Mouse (Mus musculus) neutrophil, adult 5-6 weeks (primary cell): ENCODE measurements at regions not wholly inside any gene's neighbourhood (a gene's known extent, or its start where the extent isn't known, plus 50 kb on each side); places are given as distances from the start of the nearest gene placed in this dataset.

Source experiments
- ATAC-seq: fragments of 151-379, 151-347 bp; 2 replicates; pipeline ENCODE4 v1.8.0; 2017; ENCODE audit warnings: mild to moderate bottlenecking, moderate TSS enrichment; ENCODE audit not compliant: insufficient number of reproducible peaks, poor library complexity, low FRiP score, severe bottlenecking; ENCODE audit errors: extremely low read depth

DNA sequence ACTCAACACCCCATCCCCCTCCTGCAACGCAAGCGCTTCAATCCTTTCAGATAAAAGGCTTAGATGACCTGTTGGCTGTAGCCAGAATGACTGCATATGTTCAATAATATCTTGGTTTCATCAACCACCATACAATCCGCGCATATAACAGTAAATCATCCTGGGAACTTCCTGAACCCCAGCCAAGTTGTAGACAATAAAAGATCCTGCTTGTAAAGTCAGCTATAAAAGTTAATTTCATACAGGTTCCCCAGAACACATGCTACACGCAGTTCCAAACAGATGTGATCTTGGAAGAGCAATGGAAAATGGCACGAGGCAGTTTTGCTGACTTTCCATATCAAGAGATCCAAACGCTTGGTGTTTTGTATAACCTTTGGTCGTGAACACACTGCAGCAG lies 342.5 kb upstream of the Jarid2 start:
- ATAC-seq, result no peak

DNA sequence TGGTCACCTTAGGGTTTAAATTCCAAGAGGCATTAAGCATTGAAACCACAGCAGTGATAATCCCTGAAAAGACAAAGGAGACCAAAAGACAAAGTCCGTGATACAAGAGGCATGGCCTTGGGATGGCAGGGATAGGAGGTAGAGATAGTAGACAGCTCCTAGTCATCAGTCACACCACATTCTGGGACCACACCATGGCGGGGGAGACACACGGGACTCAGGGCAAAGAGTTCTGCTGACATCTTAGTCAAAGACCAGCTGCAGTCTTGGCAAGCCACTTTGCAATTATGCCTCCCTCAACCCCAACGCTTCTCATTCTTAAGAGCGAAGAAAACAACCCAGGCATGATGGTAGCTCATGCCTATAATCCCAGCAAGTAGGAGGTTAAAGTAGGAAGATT lies 339.6 kb upstream of the Jarid2 start:
- ATAC-seq, result no peak

DNA sequence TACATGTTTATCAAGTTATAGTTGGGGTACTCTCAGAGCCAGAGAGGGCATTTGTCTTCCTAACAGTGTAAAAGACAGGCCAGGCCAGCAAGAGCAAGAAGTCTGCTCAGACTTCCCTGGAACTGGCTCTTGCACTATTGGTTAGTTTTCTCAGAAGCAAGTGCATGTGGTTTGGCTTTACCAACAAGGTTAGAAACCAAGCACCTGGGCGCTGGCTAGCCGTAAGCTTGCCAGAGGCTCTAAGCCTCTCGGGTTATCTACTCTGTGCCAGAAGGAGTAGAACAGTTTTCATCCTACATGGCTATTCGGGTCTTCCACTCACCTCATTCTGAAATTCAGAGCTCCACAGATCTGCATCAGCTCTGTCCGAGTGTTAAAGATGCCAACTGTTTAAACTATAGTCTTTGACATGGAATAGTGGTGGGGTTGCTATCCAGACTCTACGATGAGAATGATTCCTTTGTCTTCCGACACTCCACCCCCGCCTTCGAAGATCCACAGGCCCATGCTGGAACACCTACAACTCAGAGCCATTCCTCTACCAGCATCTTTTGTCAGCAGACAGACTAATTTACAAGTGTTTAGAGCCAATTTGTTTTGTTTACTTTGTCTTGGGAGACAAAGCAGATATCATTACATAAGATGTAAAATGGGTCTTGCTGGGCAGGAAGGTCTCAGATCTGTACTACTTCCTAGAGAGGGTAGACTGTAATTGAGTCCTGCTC lies 338.4 kb upstream of the Jarid2 start:
- ATAC-seq, result no peak

DNA sequence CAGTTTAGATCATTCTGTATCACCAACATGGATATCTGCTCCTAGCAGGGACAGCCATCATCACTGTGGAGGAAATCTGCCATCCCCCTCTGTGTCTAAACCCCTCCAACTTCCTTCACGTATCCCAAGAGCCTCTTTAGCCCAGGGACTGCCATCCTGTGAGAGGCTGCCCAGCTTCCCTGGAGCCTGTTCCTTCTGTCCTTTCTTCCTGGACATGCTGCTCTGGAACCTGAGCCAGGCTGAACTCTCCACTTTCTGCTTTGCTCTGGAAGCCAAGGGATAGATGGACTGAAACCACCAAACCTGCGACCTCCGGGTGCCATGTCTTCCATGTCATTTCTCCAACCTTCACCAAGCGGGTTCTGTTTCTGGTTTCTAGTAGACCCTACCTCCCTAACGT lies 335.3 kb upstream of the Jarid2 start:
- ATAC-seq, result no peak

DNA sequence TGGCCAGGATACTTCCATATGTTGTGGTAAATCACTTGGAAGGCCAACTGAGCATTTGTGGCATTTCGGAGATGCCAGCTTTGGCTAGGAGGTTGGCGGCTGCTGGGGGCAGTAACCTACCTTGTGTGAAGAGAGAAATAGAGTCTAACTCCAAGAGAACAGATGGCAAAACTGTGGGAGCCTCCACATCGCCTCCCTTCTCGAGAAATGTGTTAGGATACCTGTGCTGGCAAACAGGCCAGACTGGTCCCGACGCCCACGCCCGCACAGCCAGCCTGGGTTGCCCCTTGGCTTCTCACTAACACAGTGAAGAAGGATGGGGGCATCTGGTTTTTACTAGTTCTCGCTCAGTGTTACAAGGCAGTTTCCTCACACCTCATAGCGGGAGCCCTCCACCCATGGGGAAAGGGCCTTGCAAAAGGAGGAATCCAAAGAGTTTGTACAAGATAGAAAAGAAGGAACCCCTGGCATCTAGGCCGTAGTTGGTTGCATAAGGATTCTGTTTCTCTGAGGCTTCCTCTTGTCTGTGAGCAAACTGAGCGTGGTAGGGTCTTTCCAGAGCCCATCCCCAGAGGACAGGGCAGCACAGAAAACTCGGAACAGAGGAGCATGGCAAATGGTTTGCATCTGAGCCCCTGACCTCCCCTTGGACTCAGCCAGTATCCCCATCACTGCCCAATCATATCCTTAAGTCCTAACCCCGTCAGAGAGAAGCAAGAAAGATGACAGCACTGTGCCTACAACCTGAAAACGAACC lies 330.5 kb upstream of the Jarid2 start:
- ATAC-seq, result no peak

DNA sequence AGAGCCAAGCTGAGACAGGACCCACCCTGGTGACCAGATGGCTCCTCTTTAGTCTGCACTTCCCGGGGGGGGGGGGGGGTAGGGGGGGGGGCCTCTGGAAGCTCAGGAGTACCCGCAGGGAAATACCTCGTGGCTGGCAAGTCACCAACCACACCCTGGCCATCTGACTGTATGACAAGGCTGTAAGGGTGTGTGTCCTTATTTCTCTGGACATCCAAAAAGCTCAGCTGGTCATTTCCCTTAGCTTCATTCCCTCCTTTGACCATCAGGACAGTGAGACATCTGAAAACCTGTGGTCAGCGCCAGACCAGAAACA lies 329.9 kb upstream of the Jarid2 start:
- ATAC-seq, result no peak

DNA sequence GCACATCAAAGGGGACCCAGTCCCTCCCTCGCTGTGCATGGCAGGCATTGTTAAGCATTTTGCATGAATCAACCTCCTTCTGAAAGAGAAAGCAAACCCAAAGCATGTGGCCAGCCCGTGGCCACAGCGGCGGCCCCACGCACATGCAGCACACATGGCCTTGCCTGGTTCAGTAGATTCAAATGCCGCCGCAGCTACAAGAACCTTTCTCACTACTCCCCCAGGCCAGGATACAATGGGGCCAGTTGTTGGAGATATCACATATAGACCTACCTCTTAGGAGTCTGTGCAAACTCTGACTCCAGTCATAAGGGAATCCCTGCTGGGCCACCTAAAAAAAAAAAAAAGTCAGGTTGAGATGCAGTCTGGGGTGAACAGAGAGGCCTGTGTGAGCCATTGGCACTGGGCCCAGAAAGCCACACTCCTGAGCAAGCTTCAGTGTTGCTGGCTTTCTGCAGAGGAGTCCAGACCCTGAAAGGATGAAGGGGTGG lies 329.4 kb upstream of the Jarid2 start:
- no peak for ATAC-seq

DNA sequence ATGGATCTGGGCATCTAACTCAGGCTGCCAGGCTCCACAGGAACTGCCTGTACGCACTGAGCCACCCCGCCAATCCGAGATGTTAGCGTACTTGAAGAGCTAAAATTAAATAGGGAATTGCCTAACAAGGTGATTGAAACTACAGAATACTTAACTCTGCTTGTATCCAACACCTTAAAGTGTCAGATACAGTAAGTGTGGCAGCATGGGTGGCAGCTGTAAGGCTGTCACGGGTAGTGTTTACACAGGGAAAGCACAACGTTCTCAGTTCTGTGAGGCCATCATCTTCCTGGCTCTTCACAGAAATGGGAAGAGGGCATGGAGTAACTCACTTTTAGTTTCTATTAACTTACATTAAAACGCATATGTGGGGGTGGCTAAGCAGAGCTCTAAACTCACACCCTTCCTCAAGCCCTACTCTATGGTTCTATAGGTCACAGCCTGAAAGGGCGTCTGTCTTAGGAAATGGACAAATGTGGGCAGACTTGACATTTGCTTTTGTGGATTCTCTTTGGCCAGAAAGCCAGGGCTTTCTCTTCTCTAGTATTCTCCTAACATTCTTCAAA lies 325.2 kb upstream of the Jarid2 start:
- ATAC-seq, result no peak

DNA sequence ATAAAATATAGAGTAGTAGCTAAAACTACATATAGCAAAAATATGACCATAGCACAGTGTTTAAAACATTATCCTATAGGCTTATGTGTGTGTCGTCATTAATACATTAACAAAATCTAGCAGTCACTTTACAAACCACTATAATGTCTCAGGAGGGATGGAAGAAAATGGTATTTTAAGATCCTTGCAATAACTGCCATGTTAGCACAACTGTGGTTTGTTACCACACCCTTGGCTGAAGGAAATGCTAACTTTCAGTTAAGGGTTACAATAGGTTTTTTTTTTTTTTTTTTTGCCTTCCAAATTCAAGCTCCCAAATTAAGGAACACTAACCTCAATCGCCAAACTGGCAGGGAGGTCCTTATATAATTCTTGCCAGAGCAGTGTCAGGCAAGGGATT lies 322.0 kb upstream of the Jarid2 start:
- no peak for ATAC-seq

DNA sequence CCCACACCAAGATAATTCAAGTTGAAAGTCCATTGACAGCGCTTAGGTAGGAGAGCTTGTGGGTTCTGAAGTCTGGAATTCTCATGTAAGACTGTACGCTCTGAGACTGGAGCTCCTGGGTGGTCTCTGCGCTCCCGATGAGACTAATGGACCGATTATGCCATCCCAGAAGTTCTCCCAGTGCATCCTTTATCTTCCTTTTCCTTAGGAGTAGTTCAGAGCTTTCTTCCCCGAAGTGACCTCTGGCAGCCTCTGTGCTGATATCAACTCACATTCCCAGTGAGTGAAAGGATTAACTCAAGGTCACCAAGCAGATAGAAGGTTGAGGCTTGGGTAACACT lies 320.7 kb upstream of the Jarid2 start:
- ATAC-seq, result no peak

DNA sequence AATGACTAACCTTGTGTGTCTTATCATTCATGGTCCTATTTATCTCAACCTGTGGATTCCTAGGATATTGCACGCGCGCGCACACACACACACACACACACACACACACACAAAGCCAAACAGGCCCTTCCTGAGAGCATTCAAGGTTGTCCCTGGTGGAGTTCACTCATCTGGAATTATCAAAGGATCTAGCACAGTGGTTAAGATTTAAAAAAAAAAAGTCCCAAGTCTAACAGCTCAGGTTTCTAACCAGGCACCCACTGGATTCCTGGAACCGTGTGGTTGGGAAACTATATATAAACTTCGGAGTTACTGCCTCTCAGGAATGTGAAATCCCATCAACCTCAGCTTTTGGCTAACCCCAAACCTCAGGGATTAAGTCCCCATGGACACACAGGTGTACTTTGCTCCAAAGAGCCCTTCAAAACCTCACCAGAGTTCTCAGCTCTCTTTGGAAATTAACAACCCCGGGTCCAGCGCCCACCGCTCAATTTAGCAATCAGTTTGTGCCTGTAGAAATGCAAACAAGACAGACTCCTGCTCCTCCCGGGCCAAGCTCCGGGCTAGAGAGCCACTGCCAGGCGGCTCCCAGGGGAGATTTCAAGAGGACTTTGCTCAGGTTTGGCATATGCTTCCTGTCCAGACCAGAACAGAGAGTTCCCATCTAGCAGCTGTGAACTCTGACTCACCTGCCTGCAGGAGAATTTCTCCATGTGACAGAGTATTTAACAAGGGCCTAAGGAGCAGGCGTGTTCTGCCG lies 320.1 kb upstream of the Jarid2 start:
- ATAC-seq, result no peak

DNA sequence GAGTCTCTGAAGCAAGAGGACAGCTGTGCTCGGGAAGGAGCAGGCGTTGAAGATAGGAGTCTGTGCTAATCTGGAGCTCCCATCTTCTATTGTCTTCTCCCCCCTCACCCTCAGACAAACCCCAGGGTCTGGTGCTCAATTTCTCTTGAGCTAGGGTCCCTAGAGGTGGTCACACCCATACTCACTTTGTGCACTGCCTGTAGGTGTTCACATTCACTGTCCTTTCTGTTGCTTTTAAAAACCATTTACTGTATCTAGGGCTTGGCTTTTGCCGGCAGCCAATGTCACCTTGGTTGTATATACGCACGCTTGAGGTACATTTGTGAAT lies 319.6 kb upstream of the Jarid2 start:
- ATAC-seq, result no peak

DNA sequence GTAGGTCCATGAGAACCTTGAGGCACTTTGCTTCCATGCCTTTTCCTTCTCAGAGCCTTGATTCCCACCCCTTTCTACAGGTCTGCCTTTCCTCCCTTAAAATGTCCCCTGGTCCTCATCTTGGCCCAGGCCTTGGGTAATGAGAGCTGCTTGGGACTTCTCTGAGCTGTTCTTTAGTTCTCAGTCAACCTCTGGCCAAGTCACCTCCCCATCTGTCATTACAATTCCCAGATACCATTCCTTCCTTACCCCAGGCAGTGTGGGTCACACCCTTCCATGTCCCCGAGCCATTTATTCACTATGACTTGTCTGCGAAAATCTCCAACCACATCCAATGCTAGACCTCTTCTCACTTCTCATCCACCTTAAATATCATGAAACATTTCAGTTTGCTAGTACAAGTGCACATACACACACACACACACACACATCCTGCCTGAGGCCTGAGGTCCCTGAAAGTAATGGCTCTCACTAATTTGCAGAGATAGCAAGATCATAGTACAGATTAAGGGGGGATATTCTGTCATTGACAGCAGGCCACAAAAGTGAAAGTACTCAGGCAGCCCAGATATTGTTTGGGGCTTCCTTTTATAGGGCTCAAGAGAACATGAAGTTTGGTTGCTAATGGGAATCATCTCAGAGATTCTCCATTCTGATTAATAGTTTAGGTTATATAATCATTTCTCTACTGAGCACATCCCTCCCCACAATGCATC lies 317.3 kb upstream of the Jarid2 start:
- no peak for ATAC-seq

DNA sequence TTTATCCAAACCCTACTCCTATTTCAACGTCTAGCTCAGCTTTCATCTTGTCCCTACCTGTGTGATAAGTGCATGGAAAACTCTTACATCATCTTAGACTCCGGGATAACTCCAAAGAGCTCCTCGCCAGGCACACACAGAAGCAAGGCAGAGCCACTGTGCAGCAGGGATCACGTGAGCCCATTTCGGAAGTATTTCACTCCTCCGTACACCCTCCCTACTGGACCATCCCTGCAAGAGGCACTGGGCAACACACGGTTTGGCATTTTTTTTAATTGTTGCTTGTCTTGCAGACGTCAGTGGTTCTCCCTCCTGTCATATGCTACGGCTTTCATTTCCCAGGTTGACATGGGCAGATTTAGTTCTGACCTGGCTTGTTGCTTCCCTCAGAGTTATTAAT lies 316.0 kb upstream of the Jarid2 start:
- no peak for ATAC-seq

DNA sequence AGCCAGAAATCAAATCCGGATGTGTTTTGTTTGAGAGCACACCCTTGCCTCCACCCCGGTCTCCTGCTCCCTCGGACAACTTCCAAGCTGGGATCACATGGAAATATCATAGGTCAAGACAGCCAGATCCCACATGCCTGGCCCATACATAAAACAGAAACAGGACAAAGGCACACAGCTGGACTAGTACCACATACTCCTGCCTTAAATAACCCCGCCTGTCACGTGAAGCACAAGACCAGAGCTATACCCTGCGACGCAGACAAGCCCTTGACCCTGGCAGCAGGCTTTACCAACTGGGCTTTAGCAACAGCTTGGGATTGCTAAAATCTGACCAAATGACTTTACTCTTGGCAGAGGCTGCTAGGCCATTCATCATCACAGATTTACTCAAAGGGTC lies 313.3 kb upstream of the Jarid2 start:
- ATAC-seq, result no peak

DNA sequence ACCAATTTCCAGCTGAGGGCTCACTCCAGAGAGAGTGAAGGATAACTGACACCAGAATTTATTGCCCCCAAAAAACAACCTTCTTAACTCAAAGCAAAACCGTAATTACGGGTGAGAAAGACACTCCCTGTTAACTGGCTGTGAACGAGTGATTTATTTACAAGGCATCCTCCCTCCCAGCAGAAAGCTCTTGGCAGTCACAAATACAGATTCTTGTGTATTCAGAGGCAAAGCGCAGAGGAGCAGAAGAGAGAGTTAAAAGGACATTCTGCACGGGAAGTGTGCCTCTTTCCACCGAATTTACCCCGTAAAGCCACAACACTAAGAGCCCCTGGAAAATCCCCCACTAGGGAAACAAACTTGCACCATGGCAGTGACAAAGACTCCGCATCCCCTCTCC lies 312.3 kb upstream of the Jarid2 start:
- ATAC-seq, result no peak

DNA sequence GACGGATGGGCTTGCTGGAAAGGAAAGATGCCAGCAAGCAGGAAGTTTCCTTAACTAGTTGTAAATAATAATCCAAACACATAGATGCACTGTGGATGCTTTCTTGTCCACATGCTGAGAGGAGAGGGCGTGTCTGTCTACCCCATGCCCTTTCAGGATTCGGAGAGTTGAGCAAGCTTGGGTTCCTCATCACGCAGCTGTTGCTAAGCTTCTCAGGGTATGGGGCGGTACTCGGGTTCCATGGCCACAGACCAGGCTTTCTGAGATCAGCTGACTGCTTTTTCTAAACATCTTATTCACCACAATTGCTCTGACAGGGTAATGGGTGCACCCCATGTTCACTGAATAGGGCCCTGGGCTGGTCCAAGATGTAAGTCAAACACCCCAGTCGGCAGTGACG lies 310.2 kb upstream of the Jarid2 start:
- ATAC-seq, result peak; percentile 92

DNA sequence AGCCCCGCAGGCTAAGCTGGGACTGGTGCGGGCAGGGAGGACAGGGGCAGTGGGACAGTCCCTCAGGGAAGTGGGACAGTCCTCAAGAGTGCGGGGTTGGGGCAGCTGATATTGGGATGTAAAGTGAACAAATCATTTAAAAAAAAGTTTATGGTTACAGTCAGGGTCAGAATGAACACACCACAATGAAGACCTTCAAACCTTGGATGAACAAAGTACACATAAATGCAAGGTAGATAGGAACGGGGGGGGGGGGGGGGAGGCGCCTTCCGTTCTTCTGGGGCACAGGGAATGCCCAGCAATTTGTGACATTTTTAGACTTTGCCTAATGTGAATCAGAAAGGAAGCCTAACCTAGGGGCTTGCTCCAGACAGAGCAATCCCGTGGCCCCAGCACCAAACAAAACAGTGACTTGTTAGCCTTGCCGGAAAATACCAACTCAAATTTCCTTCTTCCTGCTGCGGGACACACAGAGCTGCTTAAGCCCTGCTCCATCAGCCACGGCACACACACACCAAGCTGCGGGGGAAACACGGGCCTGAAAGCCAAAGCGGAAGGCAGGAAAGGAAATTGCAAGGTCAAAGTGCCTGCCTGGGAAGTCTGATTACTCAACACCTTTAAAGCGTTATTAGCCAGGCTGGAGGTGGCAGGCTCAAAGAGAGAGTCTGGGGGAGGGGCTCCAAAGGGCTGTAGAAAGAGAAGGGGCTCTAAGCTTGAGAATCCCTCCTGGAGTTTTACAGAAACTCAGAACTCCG lies 309.6 kb upstream of the Jarid2 start:
- peak; percentile 34; the same call in 1 of the 2 replicates for ATAC-seq

DNA sequence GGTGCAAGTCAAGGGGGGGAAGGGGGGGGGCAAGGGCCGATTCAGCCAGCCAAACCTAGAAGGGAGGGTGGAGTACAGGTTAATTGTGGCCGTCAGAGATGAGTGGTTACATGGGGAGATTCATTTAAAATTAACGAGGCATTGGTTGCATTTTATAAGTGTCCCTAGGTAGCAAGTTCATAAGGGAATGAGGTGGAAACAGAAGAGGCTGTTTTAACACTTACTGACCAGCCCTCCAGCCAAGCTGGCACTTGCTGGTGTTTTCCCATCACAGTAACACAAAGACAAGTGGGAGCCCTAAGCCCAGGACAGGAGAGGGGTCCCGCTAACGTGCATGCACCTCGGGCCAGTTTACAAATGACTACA lies 309.1 kb upstream of the Jarid2 start:
- no peak for ATAC-seq
